Mouse (Mus musculus): ENCODE measurements around the gene Apoc3.

- TF ChIP-seq USF2 (IDR thresholded peaks at IDR 0.05; ENCODE audit: borderline replicate concordance in 1 of 2, insufficient read depth in 1 of 2, low read depth in 1 of 2, low read length in 2 of 2) (no peak), CTCF (IDR thresholded peaks at IDR 0.05 in 2 of 3, conservative IDR thresholded peaks at IDR 0.05 in 1 of 3; ENCODE audit: control insufficient read depth in 1 of 3, insufficient read depth in 1 of 3, low read depth in 2 of 3, low read length in 3 of 3, poor library complexity in 1 of 3, severe bottlenecking in 1 of 3) (no peak), JUND (IDR thresholded peaks at IDR 0.05; ENCODE audit: low read depth, low read length) (no peak), CHD2 (IDR thresholded peaks at IDR 0.05; ENCODE audit: low read length) (no peak), POLR2A (IDR thresholded peaks at IDR 0.05; ENCODE audit: control insufficient read depth in 1 of 2, insufficient read depth in 1 of 2, low read depth in 1 of 2, low read length in 2 of 2, poor library complexity in 1 of 2) (no peak), USF1 (IDR thresholded peaks at IDR 0.05; ENCODE audit: low read depth, low read length) (no peak), POLR2AphosphoS5 (IDR thresholded peaks at IDR 0.05; ENCODE audit: borderline replicate concordance, low read depth, low read length) (no peak), KAT2A (conservative IDR thresholded peaks at IDR 0.05; ENCODE audit: low read depth, low read length) (no peak), ETS1 (IDR thresholded peaks at IDR 0.05; ENCODE audit: low read depth, low read length) (no peak), RCOR1 (IDR thresholded peaks at IDR 0.05; ENCODE audit: low read depth, low read length) (no peak), GATA1 (IDR thresholded peaks at IDR 0.05; ENCODE audit: low read depth, low read length) (no peak), EP300 (IDR thresholded peaks at IDR 0.05; ENCODE audit: low read depth in 1 of 2, low read length in 2 of 2) (no peak)
These were observed 240 bp downstream of the Apoc3 start for GRCm38 (mm10) chr9:46235196-46235595.
